Mouse (Mus musculus): Measurements from ENCODE around the gene Fbxw8.

GRCm38 (mm10) chr5:118155565-118155947 lies 292 bp upstream of the Fbxw8 start:
- no peak for TF ChIP-seq CTCF (IDR thresholded peaks at IDR 0.05; ENCODE audit: low read depth, low read length)
- no peak for TF ChIP-seq POLR2A (IDR thresholded peaks at IDR 0.05; ENCODE audit: extremely low read depth, insufficient read depth, low read length)
